Mouse (Mus musculus) cerebellum, adult 9-11 months (tissue): ENCODE results near the gene Rnf8.
"Not testable (repeated sequence)": the region's sequence is repeated elsewhere in the genome, so short reads cannot be mapped to it uniquely, and the experiment has no call there.

Experiments
- DNase-seq: peaks from one replicate; pipeline ENCODE4 v3.0.0; 2022

Rnf8 gene

GRCm38 (mm10) chr17:29614115-29615023 is at the start of gene Rnf8, which contains the start of gene Gm28043:
Gene Rnf8 (plus strand): TSS chr17:29614790.
Gene Gm28043 (plus strand): TSS chr17:29614876.
- peak; percentile 93 for DNase-seq

- no peak for DNase-seq
These were observed 49.1 kb upstream of the Rnf8 start for GRCm38 (mm10) chr17:29565521-29565920.

GRCm38 (mm10) chr17:29568435-29568834 is 46.2 kb upstream of the Rnf8 start:
- DNase-seq: no peak

GRCm38 (mm10) chr17:29569831-29570230 is 44.8 kb upstream of the Rnf8 start:
- DNase-seq: peak; percentile 36

- no peak for DNase-seq
These were observed 34.9 kb upstream of the Rnf8 start for GRCm38 (mm10) chr17:29579579-29580126.

GRCm38 (mm10) chr17:29583569-29583968 is 31.0 kb upstream of the Rnf8 start:
- DNase-seq: no peak

- no peak for DNase-seq
These were observed 30.3 kb upstream of the Rnf8 start for GRCm38 (mm10) chr17:29584306-29584705.

- no peak for DNase-seq
These were observed 29.9 kb upstream of the Rnf8 start for GRCm38 (mm10) chr17:29584737-29585136.

GRCm38 (mm10) chr17:29585446-29585845 is 29.1 kb upstream of the Rnf8 start:
- no peak for DNase-seq

- DNase-seq: no peak
These were observed 27.7 kb upstream of the Rnf8 start for GRCm38 (mm10) chr17:29586921-29587320.

GRCm38 (mm10) chr17:29589221-29589898 is 25.2 kb upstream of the Rnf8 start:
- no peak for DNase-seq

GRCm38 (mm10) chr17:29595891-29596770 is 18.5 kb upstream of the Rnf8 start:
- peak; percentile 80 for DNase-seq

GRCm38 (mm10) chr17:29596771-29597132 is 17.8 kb upstream of the Rnf8 start:
- DNase-seq: peak; percentile 40

GRCm38 (mm10) chr17:29599051-29599450 is 15.5 kb upstream of the Rnf8 start:
- peak; percentile 54 for DNase-seq

GRCm38 (mm10) chr17:29599537-29599936 is 15.1 kb upstream of the Rnf8 start:
- DNase-seq: peak; percentile 52

GRCm38 (mm10) chr17:29601391-29601790 is 13.2 kb upstream of the Rnf8 start:
- no peak for DNase-seq

- peak; percentile 75 for DNase-seq
These were observed 11.3 kb upstream of the Rnf8 start for GRCm38 (mm10) chr17:29603283-29603682.

GRCm38 (mm10) chr17:29613453-29613852 is 1.1 kb upstream of the Rnf8 start:
- DNase-seq: not testable (repeated sequence)

- no peak for DNase-seq
These were observed 498 bp downstream of the Rnf8 start for GRCm38 (mm10) chr17:29615024-29615551.

GRCm38 (mm10) chr17:29615616-29616015 is 1.0 kb downstream of the Rnf8 start:
- DNase-seq: no peak

- DNase-seq: no peak
These were observed 4.6 kb downstream of the Rnf8 start for GRCm38 (mm10) chr17:29619231-29619630.

GRCm38 (mm10) chr17:29623488-29623887 is 8.9 kb downstream of the Rnf8 start:
- DNase-seq: no peak
